Mouse (Mus musculus): ENCODE data around the gene 1700061G19Rik.
"Not testable (repeated sequence)": the region's sequence is repeated elsewhere in the genome, so short reads cannot be mapped to it uniquely, and the experiment has no call there.

Gene 1700061G19Rik

DNA sequence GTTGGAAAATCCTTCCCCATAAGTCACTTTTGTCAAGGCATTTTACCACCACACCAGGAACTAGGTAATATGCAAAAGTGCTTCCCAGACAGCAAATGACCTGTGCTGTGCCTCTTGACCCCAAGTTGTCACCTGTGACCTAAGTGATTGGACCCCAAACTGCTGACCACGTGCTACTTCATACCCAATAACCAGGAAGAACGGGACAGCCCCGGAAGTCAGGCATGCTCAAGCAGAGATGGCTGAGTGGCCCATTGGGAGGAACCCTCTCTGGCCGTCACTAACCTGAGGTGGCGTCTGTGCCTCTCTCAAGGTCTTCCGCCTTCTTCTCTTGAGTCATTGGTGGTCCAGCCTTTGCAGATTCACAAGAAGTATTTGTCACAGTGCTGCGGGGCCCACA, 2.8 kb upstream of the 1700061G19Rik start:
- DNase-seq, result no peak

DNA sequence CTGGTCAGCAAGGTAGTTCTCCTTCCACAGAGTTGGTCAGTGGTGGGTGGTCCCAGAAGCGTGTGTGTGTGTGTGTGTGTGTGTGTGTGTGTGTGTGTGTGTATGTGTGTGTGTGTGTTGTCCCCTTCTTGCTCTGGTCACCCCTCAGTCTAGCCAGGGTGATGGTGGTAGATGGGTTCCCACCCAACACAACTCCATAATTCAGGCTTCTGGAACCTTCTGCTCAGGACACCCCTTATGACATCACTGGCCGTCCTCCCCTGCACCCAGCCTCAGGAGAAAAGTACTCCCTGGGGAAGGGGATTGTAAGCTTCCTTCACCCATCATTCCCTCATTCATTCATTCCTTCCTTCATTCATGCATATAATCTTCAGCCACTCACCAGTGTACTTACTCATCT, 1.0 kb upstream of the 1700061G19Rik start, which contains the start of gene Acsbg2:
Gene Acsbg2 (minus strand): TSS at position 211 of the 400 bp plus-strand sequence.
- DNase-seq, result no peak

DNA sequence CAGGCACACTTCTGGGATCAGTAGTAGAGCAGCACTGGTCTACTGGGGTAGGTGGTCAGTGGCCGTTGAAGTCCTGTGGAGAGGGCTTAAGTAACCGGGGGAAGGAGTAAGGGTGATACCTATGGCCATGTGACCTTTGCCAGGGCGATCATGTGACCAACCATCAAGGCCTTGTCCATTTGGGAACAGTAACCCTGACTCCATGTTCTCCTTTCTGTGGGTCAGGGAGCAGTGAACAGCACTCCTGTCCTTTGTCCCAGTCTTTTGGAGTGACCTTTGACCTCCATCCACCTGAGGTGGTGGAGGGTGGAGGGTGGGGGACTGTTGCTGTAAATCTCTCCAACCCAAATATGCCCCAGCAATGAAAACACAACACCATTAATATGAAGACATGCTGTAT, 1.2 kb downstream of the 1700061G19Rik start:
- no peak for DNase-seq

DNA sequence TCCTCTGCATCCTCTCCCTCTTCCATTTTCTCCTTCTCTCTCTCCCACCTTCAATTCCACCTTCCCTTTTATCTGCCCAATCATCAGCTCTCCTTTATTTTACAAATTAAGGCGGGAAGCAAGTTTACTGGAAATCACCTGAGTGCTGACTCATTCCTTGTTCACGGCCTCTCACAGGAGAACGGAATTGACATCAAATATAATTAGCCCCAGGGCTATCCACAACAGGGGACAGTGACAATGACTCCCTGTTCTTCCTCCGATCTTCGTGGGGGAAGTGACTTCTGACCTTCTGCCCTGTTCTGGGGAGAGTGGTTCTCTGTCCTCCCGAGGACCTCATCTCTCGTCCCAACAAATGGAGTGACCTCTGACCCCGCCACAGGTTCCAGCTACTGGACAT, 1.7 kb downstream of the 1700061G19Rik start:
- DNase-seq, result no peak

DNA sequence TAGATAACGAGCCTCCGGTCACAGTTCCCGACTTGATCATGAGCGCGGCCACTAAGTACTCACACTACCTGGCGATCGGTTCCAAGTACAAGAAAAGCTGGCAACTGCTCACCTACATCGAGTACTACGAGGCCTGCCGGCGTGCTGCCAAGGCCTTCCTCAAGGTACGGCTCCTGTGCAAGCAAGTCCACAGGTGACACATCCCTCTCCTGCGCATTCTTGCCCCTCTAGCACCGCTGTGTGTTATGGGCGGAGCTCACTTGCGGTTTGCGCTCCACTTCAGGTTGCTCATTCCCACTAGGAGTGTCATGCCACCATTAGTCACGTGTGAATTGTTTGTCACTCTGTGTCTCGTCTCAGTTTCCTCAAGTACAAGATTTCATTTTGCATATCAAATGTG, 2.1 kb downstream of the 1700061G19Rik start:
- DNase-seq, result no peak

DNA sequence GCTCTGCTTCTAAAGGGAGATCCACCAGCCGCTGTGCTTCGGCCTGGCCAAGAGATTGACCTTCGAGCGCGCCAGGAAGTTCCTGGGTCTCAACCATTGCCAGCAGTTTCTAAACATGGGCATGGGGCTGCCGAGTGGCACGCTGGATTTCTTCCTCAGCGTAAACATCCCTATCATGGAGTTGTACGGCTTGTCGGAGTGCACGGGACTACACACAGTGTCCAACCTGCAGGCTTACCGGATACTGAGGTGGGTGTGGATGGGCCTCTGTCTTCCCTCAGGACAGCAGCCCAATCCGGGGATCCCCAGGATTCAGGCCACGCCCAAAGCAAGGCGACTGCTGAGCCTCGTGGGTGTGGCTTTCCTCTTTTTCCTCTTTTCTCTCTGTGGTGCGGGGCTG, 8.3 kb downstream of the 1700061G19Rik start:
- DNase-seq, result no peak

DNA sequence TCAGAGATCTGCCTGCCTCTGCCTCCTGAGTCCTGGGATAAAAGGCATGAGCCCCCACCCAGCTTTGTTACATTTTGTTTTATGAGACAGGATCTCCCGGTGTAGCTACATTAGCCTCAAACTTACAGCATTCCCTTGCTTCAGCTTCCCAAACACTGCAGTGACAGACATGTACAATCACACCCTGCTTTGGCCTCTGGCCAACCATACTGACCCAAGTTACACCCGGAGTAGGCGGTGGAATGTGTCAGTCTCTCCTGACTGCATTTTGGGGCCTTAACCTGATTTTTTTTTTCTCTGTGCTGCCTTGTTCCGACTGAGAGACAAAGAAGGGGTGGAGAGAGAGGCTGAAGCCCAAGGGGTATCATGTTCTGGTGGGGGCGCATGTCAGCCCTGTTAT, 9.1 kb downstream of the 1700061G19Rik start:
- peak; percentile 45 to 65 for DNase-seq

DNA sequence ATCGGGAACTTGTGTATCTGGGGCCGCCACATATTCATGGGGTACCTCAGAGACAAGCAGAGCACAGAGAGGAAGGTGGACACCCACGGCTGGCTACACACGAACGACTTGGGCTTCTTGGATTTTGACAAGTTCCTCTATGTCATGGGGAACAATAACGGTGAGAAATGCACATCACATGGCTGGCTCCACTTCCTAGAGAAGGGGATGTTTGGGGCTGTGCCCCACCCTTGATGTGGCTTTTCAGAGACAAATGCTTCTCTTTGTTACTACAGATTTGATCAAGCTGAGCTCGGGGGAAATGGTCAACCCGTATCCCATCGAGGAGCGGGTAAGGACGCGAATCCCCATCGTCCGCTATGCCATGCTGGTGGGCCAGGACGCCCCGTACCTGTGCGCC, 9.5 kb downstream of the 1700061G19Rik start:
- no peak for DNase-seq

DNA sequence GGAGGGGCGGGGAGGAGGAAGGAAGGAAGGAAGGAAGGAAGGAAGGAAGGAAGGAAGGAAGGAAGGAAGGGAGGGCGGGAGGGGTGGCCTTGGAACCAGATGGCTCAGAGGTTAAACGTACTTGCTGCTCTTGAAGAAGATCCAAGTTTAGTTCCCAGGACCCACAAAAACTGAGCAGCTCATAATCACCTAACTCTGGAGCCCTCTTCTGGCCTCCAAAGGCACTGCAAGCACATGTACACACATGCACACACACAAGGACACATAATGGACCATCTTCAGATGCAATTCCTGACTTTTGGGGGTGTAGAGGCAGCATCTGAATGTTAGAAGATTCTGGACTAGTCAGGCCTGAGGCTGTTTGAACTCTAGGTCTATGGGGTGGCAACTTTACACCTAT, 12.8 kb downstream of the 1700061G19Rik start:
- no peak for DNase-seq

DNA sequence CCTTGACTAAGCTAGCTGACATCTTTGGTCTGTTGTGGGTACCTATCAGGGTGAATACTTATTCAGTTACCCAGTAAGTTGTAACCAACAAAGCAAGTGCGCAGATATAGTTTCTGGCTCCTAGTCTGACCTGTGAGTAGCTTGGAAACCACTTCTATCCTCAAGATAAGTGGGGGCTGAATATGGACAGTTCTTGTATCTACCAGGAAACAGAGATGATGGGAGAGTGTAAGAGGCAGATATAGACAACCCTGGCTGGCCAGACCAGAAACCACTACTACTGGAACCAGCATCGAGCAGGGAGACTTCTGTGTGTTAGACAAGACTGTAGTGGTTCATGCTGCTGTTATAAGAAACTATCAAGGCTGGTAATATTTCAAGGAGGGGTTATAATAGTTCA, 14.7 kb downstream of the 1700061G19Rik start:
- no peak for DNase-seq

DNA sequence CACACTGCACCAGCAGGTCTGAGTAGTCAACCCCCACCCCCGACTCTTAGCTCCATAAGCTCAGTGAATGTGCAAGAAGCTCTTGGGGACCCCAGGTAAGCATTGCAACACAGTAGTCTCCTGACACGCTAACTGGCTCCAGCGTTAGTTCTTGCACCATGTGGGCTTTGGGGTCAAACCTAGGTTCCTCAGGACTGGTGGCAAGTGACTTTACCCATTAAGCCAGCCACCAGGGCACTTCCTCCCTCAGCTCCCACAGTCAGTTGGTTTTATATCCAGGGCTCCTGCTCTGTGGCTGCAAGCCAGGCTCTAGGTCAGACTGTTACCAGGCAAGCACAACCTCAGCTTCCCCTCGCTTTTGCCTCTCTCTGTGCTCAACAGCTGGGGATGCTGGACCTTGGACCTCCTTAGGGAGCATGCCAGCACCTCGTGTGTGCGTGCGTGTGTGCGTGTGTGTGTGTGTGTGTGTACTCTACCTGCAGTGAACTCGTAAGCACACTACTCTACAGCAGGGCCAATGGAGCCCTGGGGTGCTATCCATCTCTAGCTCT, 20.2 kb downstream of the 1700061G19Rik start:
- peak in 1 of 2 experiments; percentile 27 for DNase-seq

DNA sequence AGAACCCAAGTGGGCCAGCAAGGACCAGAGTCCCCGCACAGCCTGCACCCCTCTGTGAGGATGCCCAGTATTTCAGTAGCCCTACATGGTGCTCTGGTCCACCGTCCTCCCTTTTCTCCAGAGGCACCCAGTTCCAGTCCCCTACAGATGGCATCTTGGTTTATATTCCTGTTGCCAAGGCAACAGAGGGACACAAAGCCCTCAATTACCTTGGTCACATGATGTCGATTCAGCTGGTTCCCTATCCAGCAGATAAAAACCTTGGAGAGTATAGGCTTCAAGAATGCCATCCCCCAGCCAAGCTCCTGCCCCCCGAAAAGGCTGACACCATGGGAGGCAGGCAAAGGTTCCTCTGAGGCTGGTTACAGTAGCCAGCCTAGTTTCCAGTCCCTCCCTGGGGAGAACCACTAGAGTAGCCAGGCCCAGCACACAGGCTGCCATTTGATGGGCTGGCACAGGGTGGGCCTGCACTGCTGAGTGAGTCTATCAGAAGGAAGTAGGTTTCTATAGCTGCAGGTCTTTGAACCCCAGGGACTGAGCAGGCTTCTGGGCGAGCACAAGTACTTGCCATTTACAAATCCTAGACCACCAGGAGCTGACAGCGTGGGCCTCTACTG, 21.3 kb downstream of the 1700061G19Rik start:
- DNase-seq, result no peak

DNA sequence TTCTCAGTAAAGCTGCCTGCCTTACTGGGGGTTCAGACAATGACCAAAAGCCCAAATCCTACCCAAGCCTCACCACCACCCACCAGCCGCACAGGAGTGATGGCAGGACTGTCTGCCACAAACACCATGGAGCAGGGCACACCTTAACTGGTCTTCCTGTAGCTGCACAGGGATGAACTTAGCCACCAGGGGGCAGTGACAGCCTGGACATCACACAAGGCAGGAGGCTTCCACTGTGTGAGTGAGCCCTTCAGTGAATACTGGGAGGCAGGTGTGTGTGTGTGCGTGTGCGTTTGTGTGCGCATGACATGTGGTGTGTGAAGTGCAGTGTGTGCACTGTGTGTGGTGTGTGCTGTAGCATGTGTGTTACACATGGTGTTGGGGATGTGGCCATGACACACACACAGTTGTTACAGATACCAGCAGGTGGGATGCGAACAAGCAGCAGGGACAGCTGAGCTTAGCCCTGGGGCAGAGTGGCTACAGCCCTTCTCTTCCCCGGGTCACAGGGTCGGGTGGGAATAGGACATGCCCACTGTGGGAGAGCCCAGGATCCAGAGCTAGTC, 22.4 kb downstream of the 1700061G19Rik start:
- peak; percentile 85 to 89 for DNase-seq

DNA sequence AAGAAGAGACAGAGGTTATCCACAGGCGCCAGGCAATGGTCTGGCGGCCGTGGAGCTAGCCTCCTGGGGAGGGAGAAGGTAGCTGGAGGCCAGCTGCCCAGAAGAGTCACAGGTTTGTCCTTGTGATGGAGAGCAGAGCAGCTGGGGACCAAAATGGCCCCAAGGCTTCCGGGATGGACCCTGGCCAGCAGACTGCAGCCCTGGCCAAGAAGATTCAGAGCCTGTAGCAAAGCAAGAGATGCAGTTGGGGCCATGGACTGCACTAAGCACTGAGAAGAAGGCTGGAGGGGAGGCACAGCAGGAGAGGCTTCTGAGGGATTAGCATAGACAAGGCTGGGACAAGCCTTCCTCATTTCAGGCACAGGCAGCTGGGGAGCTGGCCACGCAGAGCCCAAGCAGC, 27.4 kb downstream of the 1700061G19Rik start:
- DNase-seq, result no peak

DNA sequence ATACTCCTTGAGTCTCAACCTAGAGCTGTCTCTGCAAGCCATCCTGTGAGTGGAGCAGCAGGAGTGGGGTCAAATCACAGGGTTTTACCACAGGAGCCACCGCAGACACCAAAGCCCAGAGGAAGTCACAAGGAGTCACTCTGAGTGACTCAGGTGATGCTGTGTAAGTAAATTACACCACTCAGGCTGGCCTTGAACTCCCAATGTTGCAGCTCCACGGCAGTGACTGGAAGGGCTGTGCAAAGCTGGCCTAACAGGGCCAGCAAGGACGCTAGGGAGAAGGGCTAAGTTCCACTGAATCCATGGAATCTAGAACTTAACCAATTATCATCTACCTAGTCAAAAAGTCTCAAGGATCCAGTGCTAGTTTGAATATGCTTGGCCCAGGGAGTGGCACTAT, 30.9 kb downstream of the 1700061G19Rik start:
- no peak for DNase-seq

DNA sequence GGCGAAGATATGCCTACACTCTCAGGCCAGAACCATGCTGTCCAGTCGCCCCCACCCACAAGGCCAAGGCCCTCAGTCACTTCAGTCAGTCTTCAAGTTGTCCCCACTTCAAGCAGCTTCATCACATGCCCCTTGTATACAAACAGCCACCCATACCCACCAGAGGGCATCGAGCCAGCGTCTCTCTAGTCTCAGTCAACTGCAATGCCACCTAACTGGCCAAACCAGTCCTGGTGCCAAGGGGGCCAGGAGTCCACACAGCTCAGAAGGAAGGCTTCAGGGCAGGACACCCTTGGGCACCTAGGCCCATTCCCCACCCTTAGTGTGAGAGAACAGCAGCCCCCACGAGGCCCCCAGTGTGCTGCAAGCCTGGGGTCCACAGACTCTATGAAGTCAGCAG, 31.8 kb downstream of the 1700061G19Rik start:
- peak; percentile 74 to 77 for DNase-seq

DNA sequence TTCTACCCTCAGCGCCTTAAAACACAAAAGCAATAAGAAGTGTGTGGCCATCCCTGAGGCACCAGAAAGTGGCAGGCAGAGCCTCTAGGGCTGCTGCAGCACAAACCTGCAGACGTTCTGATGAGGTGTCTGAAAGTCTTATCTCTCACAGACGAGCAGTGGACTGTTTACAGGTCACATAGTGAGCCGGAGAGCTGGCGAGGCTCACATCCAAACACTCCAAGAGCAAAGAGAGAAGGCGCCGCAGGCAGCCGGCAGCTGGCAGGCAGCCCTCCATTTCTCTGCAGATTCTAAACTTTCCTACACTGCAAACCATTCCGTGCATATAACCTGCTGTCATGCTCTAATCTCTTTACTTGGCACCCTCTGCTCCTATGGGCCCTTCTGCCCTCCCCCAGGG, 32.6 kb downstream of the 1700061G19Rik start:
- no peak for DNase-seq

DNA sequence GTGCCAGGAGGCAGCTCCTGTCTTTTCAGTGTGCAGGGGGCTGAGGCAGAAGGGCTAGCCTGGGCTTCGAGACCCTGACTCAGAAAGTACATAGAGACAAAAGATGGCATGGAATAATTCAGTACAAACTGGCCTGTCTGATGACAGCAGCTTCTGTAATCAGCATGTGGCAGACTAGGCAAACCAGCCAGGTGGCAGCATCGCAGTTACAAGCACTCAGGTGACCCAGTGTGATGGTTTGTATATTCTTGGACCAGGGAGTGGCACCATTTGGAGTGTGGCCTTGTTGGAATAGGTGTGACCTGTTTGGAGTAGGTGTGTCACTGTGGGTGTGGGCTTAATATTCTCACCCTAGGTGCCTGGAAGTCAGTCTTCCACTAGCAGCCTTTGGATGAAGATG, 34.5 kb downstream of the 1700061G19Rik start:
- DNase-seq, result not testable (repeated sequence)

DNA sequence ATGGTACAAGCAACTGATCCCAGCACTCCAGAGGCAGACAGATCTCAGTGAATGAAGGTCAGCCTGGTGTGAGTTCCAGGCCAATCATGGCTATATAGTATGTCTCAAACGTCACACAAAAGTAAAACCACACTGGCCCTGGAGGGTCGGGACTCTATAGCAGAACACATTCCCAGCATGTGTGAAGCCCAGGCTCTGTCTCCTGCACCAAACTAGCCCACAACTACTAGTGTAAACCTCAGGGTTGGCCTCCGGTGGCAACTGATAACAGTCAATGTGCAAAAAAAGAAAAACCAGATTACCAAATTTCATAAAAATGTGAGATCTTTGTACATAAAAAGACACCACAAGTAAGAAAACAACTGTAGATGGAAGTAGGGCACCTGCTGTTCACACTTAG, 37.7 kb downstream of the 1700061G19Rik start:
- DNase-seq, result no peak

DNA sequence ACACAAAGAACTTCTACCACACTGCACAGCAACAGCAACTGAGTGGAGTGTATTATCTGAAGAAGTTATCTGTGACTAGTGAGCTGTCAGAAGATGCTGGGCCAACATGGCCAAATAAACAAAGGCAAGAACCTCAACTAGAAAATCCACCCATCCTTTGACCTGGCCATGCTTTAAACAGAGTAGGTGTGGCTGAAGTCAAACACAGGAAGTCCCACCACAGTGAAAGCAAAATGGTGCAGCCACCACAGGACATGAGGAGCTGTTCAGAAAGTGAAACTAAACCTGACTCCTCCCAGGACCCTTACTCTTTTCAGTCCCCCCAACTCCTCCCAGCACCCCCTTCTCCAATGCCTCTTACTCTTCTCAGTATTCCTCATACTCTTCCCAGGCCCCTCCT, 38.2 kb downstream of the 1700061G19Rik start:
- DNase-seq, result no peak

DNA sequence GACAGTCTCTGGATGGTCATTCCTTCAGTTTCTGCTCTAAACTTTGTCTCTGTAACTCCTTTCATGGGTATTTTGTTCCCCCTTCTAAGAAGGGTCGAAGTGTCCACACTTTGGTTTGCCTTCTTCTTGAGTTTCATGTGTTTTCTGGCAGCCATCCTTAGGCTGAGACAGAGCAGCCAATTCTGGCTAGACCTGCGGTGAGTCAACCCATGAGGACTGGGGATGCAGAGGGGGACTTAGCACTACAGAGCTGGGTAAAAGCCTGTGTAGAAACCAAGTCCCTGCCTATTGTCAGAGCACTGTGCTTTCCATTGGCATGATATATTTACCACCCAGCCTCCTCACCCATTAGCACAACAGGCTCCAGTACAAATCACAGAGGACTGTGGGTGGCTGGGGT, 41.9 kb downstream of the 1700061G19Rik start:
- DNase-seq, result no peak

DNA sequence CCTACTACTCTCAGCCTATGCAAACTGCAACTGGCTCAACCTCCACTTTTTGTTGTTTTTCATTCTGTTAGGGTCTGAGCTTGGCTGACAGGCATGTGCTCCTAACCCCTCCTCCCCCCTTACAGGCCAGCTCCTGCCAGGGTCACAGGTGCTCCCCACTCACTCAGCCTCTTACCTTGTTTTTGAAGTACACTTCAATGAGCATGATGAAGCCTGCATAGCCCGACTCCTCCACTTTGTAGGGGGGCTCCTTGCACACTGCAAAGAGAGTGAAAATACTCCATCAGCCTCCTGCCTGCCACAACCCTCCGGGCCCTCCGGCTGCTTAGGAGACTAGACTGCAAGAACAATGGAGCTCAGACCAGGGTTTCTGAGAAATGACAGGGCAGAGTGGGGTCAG, 44.4 kb downstream of the 1700061G19Rik start:
- no peak for DNase-seq

DNA sequence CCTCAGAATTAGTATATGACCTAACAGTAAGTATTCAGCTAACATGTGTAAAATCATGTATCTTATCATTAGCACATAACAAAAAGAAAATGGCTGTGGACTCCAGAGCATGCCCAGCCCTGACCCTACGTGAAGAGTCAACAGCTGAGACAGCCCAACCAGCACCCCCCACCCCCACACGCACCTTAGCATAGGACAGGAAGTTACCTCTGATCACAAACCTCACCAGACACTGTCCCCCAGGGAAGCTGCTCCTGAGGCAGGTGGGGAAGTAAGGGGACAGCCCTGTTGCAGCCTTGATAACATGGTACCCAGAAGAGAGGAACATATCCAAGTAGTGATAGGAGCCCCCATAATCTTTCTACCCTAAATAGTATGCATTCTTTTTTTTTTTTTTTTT, 50.7 kb downstream of the 1700061G19Rik start:
- DNase-seq, result no peak

DNA sequence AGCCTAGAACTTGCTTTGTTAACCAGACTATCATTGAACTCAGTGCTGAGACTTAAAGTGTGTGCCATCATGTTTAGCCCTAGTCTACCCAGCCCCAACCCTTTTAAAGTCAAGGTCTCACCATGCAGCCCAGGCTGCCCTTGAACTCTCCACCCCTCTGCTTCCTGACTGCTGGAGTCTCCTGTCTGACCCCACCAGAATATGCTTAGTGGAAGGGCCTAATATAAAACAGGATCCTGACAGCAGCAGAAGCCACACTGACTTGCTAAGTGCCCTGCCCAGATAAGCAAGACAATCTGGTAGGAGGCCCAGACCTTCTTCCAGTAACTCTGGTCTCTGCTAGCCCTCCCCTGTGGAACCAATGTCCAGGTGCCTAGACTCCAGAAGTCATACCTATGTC, 53.8 kb downstream of the 1700061G19Rik start:
- DNase-seq, result no peak

DNA sequence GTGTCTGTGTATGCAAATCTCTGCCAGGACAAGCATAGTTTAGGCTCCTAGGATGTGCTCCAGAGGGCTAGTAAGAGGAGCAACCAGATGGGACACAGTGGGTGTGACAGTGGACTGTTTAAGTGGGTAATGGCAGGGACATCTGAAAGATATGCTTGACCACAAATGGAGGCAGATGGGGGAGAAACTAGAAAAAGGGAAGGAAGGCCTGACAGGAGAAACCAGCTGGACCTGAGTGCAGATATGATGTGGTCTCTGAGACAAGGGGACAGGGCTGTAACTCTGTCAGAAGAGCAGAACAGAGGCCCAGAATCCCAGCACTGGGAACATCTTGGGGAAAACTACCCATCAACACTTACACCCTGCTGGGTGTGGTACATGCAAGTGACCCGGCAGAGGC, 54.3 kb downstream of the 1700061G19Rik start:
- no peak for DNase-seq

Measured in kidney, postnatal 4 days (tissue).